Comparison of ENCODE assay signal across 8 mouse cellular contexts in the genomic region with DNA sequence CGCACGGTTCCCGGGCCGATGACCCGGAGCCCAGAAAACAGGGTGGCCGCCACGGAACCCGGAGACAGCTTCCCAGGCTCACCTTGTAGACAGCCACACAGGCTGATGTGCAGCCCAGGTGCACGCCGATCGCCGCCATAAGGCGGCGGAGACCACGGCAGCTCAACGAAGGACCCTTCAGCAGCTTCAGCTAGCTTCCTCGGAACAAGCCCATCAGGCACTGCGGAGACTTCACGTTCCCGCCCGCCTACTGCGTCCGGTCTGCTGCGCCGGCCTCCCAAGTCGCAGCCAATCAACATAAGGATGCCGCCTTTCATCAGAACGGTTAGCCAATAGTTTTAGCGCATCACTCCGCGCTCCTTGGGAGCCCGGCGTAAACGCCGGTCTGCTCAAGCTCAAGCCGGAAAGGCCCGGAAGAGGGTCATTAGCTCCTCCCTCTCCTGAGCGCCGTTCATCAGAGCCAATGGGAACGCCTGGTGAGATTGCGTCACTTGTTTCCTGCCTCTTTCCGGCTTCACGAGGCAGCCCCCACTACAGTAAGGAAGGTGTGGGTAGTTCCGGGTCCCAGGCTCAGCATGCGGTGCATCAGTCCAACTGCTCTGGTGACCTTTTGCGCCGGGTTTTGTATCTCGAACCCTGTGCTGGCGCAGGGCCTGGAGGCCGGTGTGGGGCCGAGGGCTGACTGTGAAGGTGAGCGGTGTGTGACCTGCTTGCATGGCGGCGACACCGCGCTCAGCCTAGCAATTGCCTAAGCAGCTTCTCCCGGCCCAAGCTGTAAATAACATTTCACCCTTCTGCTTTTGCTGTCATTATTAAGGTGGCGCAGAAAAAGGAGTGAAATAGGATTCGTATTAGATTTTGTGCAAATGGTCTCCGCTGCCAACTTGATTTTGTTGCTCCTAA. TPM values are rescaled to one million over a fixed set of nuclear protein-coding genes. Genes with fewer than 3 reads are reported as not detected.
A peak's percentile ranks its signal among the peaks of the same experiment; 100 is the strongest.
DNase-seq lines count a peak whose midpoint lies in the region; ATAC-seq lines count a peak whose summit lies in the region.

A gene (minus strand): TSS at position 239 of the 903 bp plus-strand sequence.
A gene (minus strand): TSS at position 263 of the 903 bp plus-strand sequence.
A gene (plus strand): TSS at position 479 of the 903 bp plus-strand sequence.

- intact Hi-C loops in gastrocnemius, postnatal 14 days (cut with DNase I; ENCODE audit: low total_unique reads), result no loop called here
- intact Hi-C loops in left cerebral cortex, postnatal 10 days (cut with DNase I), result loop anchor here (5.0 kb wide), 1 partner anchor 71 kb away; no protein-coding TSS in a partner anchor

- ATAC-seq in inflammation-experienced regulatory T-cells, adult 6 months, result peak; percentile 96
- ATAC-seq in megakaryocyte-erythroid progenitor cell, adult 5-6 weeks (replicated peaks; ENCODE audit: low FRiP score, low TSS enrichment, poor library complexity, severe bottlenecking), result peak; percentile 96

- peak; percentile 97 to 99 for DNase-seq in adrenal gland, adult (ENCODE audit: inconsistent age in 2 of 2, low spot score in 1 of 2)
- peak; percentile 99 for DNase-seq in embryo, embryonic 10.5 days (ENCODE audit: low spot score)
- DNase-seq in gastrocnemius, postnatal 14 days, result peak; percentile 93
- peak; percentile 96 to 99 for DNase-seq in left cerebral cortex, postnatal 10 days (ENCODE audit: extremely low spot score in 1 of 2, low spot score in 2 of 2)
- DNase-seq in right cerebral cortex, postnatal 25 days, result peak; percentile 97
- peak; percentile 93 for DNase-seq in urinary bladder, postnatal 4 days (ENCODE audit: low spot score in 2 of 2)

RNA-seq across cellular contexts. Expression of the first gene that starts in this region (rescaled TPM):
- 1 to 10 TPM; 1.1 to 1.2 TPM for total RNA-seq in gastrocnemius, postnatal 14 days (2021)
- 1 to 10 TPM; 2.9 to 4.5 (median 4.0) TPM for polyA plus RNA-seq in inflammation-experienced regulatory T-cells, adult 6 months (2017; shearing (Covaris generic))
- total RNA-seq in left cerebral cortex, postnatal 10 days (2021), result 1 to 10 TPM; 5.3 to 6.8 TPM
- total RNA-seq in megakaryocyte-erythroid progenitor cell, adult 5-6 weeks (2014; fragmentation: Nextera tagmentation), result 7.3 and 8.1 TPM in 2 replicates
- total RNA-seq in megakaryocyte-erythroid progenitor cell, adult 5-6 weeks (2017), result 11.1 and 13.0 TPM in 2 replicates

RNA-seq across cellular contexts. Expression of the second gene that starts in this region (rescaled TPM):
- 10 to 100 TPM; 14.8 to 16.1 TPM for total RNA-seq in gastrocnemius, postnatal 14 days (2021)
- polyA plus RNA-seq in inflammation-experienced regulatory T-cells, adult 6 months (2017; shearing (Covaris generic)), result 100 to 1,000 TPM; 104 to 113 (median 106) TPM
- total RNA-seq in left cerebral cortex, postnatal 10 days (2021), result 10 to 100 TPM; 44.3 to 51.0 TPM
- total RNA-seq in megakaryocyte-erythroid progenitor cell, adult 5-6 weeks (2014; fragmentation: Nextera tagmentation), result 119 and 121 TPM in 2 replicates
- total RNA-seq in megakaryocyte-erythroid progenitor cell, adult 5-6 weeks (2017), result 161 and 179 TPM in 2 replicates

RNA-seq across cellular contexts. Expression of the third gene that starts in this region (rescaled TPM):
- total RNA-seq in gastrocnemius, postnatal 14 days (2021), result 10 to 100 TPM; 22.1 to 24.0 TPM
- under 1 TPM; 0.43 to 0.85 (median 0.61) TPM for polyA plus RNA-seq in inflammation-experienced regulatory T-cells, adult 6 months (2017; shearing (Covaris generic))
- 1 to 10 TPM in 1 of 2 experiments, under 1 TPM in 1; 0.97 to 1.1 TPM for total RNA-seq in left cerebral cortex, postnatal 10 days (2021)
- total RNA-seq in megakaryocyte-erythroid progenitor cell, adult 5-6 weeks (2014; fragmentation: Nextera tagmentation), result 0.20 TPM in 2 replicates
- total RNA-seq in megakaryocyte-erythroid progenitor cell, adult 5-6 weeks (2017), result 0.75 and 2.6 TPM in 2 replicates

Comparison
In these comparisons a context has a peak if more than half of its experiments do, and no peak if none do; other contexts are left out.
1. Peak in every context shown above with its lines: DNase-seq and ATAC-seq.
2. RNA of the third gene that starts in this region (total RNA-seq): 22.1 to 24.0 TPM in gastrocnemius, postnatal 14 days; 0.97 to 1.1 TPM in left cerebral cortex, postnatal 10 days and 0.20 to 2.6 TPM in megakaryocyte-erythroid progenitor cell, adult 5-6 weeks; every median in the first group is over 4 times any median in the second.